Mouse (Mus musculus) Muller cell, postnatal 12 days (primary cell): Measurements from ENCODE around the gene Drc3.

Source experiments
- DNase-seq: peaks from one replicate; pipeline ENCODE4 v3.0.0-alpha.2; 2015; ENCODE audit errors: inconsistent ontology term

The Drc3 gene

GRCm38 (mm10) chr11:60335771-60336170 lies 17.4 kb upstream of the Drc3 start:
- DNase-seq, result peak; percentile 83

GRCm38 (mm10) chr11:60338291-60338690 lies 14.8 kb upstream of the Drc3 start:
- no peak for DNase-seq

GRCm38 (mm10) chr11:60339361-60339760 lies 13.8 kb upstream of the Drc3 start:
- DNase-seq, result no peak

- DNase-seq, result no peak
Measured at GRCm38 (mm10) chr11:60345868-60346267, 7.3 kb upstream of the Drc3 start.

- DNase-seq, result peak; percentile 89
Measured at GRCm38 (mm10) chr11:60346537-60346936, 6.6 kb upstream of the Drc3 start.

- DNase-seq, result peak; percentile 19
Measured at GRCm38 (mm10) chr11:60351388-60351787, 1.7 kb upstream of the Drc3 start.

- peak; percentile 63 for DNase-seq
Measured at GRCm38 (mm10) chr11:60351925-60352371, 1.2 kb upstream of the Drc3 start.

- no peak for DNase-seq
Measured at GRCm38 (mm10) chr11:60355952-60356351, 2.8 kb downstream of the Drc3 start.

GRCm38 (mm10) chr11:60357116-60357515 lies 4.0 kb downstream of the Drc3 start:
- no peak for DNase-seq

- DNase-seq, result no peak
Measured at GRCm38 (mm10) chr11:60358548-60358947, 5.4 kb downstream of the Drc3 start.

- no peak for DNase-seq
Measured at GRCm38 (mm10) chr11:60359138-60359537, 6.0 kb downstream of the Drc3 start.

GRCm38 (mm10) chr11:60359936-60360335 lies 6.8 kb downstream of the Drc3 start:
- no peak for DNase-seq

GRCm38 (mm10) chr11:60360631-60361201 lies 7.6 kb downstream of the Drc3 start:
- DNase-seq, result no peak

GRCm38 (mm10) chr11:60366239-60367019 lies 13.3 kb downstream of the Drc3 start:
- no peak for DNase-seq

GRCm38 (mm10) chr11:60367256-60367655 lies 14.1 kb downstream of the Drc3 start:
- DNase-seq, result no peak

GRCm38 (mm10) chr11:60368909-60369308 lies 15.8 kb downstream of the Drc3 start:
- DNase-seq, result no peak

GRCm38 (mm10) chr11:60369448-60369847 lies 16.3 kb downstream of the Drc3 start:
- DNase-seq, result no peak

GRCm38 (mm10) chr11:60370431-60370830 lies 17.3 kb downstream of the Drc3 start:
- DNase-seq, result no peak

- no peak for DNase-seq
Measured at GRCm38 (mm10) chr11:60374481-60374880, 21.4 kb downstream of the Drc3 start.

- DNase-seq, result no peak
Measured at GRCm38 (mm10) chr11:60383518-60383917, 30.4 kb downstream of the Drc3 start.

- DNase-seq, result peak; percentile 45
Measured at GRCm38 (mm10) chr11:60384762-60385421, 31.8 kb downstream of the Drc3 start.

- DNase-seq, result no peak
Measured at GRCm38 (mm10) chr11:60385946-60386345, 32.8 kb downstream of the Drc3 start.

GRCm38 (mm10) chr11:60387944-60388343 lies 34.8 kb downstream of the Drc3 start:
- no peak for DNase-seq
